Mouse (Mus musculus): ENCODE measurements at regions not wholly inside any gene's neighbourhood (a gene's known extent, or its start where the extent isn't known, plus 50 kb on each side); places are given as distances from the start of the nearest gene placed in this dataset.
A peak's percentile ranks its signal among the peaks of the same experiment; 100 is the strongest.
"Not testable (repeated sequence)": the region's sequence is repeated elsewhere in the genome, so short reads cannot be mapped to it uniquely, and the experiment has no call there.

DNA sequence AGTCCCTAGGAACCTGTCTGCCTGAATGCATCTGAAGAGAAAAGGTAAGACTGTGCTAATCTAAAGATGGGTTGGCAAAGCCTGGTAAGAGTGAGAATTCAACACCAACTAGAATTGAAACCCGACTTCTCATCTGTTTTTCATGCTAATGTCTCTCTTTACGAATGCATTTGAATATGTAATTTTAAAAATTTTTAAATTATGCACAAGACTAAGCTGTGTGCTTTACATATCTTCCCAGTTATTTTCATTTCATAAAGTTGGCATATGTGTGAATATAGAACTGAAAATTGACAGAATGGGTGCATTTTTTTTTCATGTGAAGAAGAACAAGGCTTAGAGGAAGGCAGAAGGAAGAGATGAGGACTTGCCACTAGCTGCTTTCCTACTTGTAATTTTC, 267.2 kb upstream of the Ube2e3 start:
- DNase-seq (ENCODE audit: low spot score): no peak

DNA sequence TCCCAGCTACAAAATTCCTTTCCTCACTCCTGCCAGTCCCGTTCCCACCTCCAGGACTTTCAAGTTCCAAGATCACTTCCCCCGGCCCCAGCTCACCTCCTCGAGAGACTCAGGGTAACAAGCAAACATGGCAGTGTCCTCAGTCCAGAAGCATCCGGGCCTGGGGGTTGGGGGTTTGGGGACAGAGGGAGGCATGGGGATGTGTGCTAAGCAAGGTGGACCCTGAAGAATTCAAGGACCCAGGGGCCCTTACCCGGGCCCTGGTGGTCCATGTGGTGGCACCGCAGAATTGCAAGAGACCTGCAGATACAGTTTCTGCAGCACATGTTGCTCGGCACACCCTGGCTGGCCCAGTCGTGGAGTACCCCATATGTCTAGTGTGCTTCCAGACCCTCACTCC, 269.9 kb upstream of the Ube2e3 start:
- no peak for DNase-seq (ENCODE audit: low spot score)

DNA sequence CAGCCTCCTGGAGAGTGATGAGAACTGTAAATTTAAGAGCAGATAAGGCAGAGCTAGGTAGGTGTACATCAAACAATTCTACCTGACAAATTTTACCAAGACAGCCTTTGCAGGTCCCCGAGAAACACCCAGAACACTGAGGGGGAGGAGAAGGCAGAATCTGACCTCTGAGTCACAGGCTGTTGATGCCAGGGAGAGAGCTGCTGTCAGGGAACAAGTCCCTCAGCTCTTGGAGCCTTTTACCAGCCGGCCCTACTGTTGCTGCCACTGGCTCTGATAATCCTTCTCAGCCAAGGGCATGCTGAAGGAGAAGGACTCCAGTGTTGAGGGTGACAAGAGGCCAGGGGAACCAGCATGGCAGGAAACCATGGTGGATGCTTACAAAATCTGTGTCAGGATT, 271.7 kb upstream of the Ube2e3 start:
- DNase-seq (ENCODE audit: low spot score): no peak

GRCm38 (mm10) chr2:78580013-78580412, 287.9 kb upstream of the Ube2e3 start:
- DNase-seq (ENCODE audit: low spot score): no peak

- no peak for DNase-seq (ENCODE audit: low spot score)
Measured at GRCm38 (mm10) chr2:78572492-78572891, 295.4 kb upstream of the Ube2e3 start.

DNA sequence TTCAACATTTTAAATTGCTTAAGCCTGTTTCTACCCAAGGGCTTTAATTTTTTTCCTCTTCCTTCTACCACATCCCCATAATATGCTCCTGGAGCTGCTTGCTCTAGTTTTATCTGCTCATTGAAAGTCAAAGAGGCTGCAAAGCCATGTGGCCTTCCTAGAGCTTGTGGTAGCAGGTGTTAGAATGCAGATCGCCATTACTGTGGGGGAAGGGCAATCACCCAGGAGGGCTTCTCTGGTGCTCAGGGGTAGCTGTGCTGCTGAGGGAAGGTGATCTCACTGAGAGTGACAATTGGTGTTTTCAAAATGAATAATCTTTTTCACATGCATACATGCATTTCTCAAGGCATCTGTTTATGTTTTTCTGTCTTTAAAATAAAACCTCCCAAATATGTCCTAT, 309.8 kb upstream of the Ube2e3 start:
- DNase-seq (ENCODE audit: low spot score): no peak

- DNase-seq (ENCODE audit: low spot score): no peak
Measured at GRCm38 (mm10) chr2:78551085-78551484, 316.8 kb upstream of the Ube2e3 start.

GRCm38 (mm10) chr2:78548683-78549467, 319.0 kb upstream of the Ube2e3 start:
- no peak for DNase-seq (ENCODE audit: low spot score)

GRCm38 (mm10) chr2:78547286-78547685, 320.6 kb upstream of the Ube2e3 start:
- no peak for DNase-seq (ENCODE audit: low spot score)

- DNase-seq (ENCODE audit: low spot score): no peak
Measured at GRCm38 (mm10) chr2:78540422-78540821, 327.5 kb upstream of the Ube2e3 start.

DNA sequence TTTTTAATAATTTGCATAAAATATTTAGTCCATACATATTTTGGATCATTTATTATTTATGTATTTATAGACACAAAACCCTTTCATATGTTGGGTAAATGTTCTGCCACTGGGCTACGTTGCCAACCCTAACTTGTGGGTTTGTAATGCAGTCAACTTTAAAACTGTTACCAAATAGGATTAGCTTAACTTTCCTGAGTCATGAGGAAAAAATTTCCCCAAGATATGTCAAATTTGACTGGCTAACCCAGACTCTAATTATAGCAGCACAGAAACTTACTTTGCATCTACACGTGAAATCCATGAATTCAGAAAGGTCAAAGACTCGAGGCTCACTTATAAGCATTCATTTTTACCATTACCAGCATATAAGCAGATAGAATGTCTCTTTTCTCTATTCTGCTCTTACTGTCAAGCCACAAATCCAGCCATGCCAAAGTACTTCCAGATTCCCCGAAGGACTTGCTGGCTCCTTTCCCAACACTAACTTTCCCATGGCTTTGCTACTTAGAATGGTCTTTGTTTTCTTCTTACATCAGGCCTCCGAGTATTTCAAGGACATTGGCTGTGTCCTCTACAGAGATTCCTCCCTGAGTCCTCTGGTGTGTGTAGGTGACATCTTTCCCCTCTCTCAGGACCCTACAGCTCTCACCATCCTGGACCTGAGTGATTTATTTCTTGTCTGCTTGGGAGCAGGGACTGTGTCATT, 328.2 kb upstream of the Ube2e3 start:
- DNase-seq (ENCODE audit: low spot score): peak; percentile 2

GRCm38 (mm10) chr2:78537574-78537973, 330.4 kb upstream of the Ube2e3 start:
- peak; percentile 14 for DNase-seq (ENCODE audit: low spot score)

- not testable (repeated sequence) for DNase-seq (ENCODE audit: low spot score)
Measured at GRCm38 (mm10) chr2:78533881-78534280, 334.0 kb upstream of the Ube2e3 start.

DNA sequence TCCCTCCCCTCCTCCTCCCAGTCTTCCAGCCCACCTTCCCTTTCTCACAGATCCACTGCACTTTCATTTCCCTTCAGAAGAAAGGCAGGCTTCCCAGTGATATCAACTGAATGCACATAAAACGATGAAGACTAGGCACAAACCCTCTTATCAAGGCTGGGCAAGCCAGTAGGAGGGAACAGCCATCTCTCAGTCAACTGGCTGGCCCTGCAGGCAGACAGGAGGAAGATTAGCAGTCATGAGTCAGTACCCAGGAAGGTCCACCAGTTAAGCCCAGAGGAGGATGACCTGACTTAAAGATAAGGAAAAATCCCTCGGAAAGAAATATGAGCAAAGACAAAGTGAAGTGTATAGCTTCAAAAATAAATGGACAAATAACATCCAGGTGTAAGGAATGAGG, 337.4 kb upstream of the Ube2e3 start:
- no peak for DNase-seq (ENCODE audit: low spot score)

DNA sequence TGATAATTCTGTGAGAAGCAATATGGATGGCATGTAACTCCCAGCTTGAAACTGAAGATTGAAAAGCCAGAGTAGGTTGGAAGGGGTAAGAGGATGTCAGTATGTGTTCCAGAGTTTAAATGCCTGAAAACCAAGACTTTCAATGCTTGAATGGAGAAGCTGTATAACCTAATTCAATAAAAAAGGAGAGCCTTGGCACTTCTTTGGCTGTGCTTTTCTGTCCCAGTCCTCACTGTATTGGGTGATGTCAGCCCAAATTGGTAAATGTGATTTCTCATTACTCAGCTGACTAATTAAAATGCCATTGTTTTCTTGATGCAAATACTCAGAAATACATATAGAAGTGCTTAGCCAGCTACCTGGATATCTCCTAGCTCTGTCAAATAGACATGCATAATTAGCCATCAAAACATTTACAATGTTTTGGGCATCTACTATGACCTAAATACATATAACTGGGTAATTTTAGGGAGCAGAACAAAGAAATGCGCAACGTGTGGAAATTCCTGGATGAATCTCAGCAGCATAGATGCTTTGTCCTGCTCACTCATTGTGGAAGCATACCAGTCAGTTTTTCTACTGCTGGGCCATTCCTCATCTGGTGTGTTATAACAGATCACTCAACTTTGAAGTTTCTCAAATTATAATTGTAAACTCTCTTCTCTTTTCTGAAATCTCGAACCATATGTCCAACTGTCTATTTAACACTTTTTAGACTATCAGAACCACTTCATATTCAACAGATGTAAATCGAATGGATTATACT, 347.5 kb upstream of the Ube2e3 start:
- no peak for DNase-seq (ENCODE audit: low spot score)

- no peak for DNase-seq (ENCODE audit: low spot score)
Measured at GRCm38 (mm10) chr2:78493115-78493514, 374.8 kb upstream of the Ube2e3 start.

- no peak for DNase-seq (ENCODE audit: low spot score)
Measured at GRCm38 (mm10) chr2:78480036-78480435, 387.9 kb upstream of the Ube2e3 start.

GRCm38 (mm10) chr2:78459444-78459843, 408.5 kb upstream of the Ube2e3 start:
- no peak for DNase-seq (ENCODE audit: low spot score)

- no peak for DNase-seq (ENCODE audit: low spot score)
Measured at GRCm38 (mm10) chr2:78453411-78453810, 414.5 kb upstream of the Ube2e3 start.

GRCm38 (mm10) chr2:78436816-78437215, 431.1 kb upstream of the Ube2e3 start:
- DNase-seq (ENCODE audit: low spot score): no peak

- no peak for DNase-seq (ENCODE audit: low spot score)
Measured at GRCm38 (mm10) chr2:78435071-78435470, 432.9 kb upstream of the Ube2e3 start.

DNA sequence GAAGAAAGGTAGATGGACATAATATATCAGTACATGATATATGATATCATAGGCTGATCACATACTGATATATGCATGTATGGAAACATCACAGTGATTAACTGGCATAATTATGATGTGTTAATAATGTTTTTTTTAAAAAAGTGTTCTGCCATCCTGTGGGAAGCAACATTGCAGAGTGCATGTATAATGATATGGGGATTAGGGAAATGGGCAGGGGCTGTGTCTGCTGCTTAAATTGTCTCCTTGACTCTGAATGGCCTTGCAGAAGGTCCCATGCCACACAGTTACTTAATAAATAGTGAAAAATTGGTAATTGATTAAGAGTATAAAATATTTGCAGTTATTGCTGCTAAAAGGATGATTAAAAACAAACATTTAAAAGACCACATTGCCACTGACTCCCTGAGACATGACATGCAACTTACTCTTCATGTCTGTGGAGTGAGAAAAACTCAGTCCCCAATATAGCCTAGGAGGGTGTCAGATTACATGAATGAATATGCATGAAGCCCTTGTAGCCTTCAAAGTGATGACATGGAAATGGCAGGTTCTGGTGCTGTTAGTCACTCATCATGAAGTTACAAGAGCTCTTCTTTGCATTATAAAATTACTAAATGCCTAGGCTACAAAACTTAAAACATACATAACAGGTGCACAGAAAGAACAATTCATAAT, 440.1 kb upstream of the Ube2e3 start:
- DNase-seq (ENCODE audit: low spot score): no peak
